Mouse (Mus musculus): ENCODE data around the gene Ankfn1. TPM values are rescaled to one million over a fixed set of nuclear protein-coding genes. Genes with fewer than 3 reads are reported as not detected.

The Ankfn1 gene
- total RNA-seq, 2 experiments from 2014 or later = not detected

DNA sequence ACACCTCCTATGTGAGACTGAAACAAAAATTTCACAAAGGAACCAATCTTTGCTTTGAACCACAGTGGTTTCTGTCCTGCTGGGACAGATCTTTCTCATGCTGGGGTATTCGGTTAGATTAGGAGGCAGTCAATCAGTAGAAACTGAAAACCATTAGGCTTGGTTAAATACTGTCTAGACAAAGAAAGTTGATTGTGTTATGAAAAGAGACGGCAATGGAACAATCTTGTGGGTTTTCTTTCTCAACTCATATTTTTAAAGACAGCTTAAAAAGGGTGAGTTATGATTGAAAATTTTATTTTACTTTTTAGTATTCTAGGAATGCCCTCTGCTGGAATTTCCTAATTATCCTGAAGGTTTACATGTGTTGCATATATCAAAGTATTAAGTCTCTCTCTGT, 191.1 kb downstream of the Ankfn1 start:
- intact Hi-C loops (cut with DNase I) = no loop called here
- no peak for DNase-seq

DNA sequence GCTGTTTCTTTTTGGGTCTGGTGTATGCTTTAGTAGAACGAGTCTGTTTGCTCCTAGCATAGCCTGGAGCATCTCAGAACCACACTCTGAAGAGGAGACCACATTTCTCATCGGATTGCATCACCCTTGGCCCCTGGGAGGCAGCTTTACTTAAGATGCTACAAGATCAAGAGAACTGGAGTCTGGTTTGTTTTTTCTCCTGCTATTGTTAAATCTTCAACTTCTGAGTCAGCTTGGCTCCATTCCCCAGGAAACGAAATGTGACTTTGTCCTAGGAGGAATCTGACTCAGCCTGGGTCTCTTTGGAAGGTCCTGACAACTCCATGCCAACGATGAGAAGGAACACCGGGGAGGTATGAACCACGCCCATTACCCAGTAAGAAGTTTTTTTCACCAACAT, 197.6 kb downstream of the Ankfn1 start:
- DNase-seq = no peak
- intact Hi-C loops (cut with DNase I) = no loop called here

DNA sequence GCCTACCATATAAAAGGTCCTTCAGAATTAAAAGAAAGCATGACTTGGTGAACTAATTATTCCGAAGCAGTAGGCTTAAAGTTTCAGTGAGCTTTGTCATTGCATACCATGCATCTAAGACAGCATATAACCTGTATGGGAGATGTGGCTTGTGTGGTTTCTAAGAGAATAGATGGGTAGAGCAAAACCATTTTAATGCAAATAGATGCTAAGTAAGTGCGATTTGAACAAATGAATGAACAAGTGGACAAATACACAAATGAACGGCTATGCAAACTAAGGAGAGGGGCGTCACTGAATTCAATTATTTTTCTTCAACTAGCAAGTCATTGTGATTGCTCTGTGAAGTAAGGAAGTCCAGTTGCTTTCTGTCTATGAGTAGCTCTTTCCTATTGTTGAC, 198.3 kb downstream of the Ankfn1 start:
- no peak for DNase-seq
- intact Hi-C loops (cut with DNase I) = no loop called here

DNA sequence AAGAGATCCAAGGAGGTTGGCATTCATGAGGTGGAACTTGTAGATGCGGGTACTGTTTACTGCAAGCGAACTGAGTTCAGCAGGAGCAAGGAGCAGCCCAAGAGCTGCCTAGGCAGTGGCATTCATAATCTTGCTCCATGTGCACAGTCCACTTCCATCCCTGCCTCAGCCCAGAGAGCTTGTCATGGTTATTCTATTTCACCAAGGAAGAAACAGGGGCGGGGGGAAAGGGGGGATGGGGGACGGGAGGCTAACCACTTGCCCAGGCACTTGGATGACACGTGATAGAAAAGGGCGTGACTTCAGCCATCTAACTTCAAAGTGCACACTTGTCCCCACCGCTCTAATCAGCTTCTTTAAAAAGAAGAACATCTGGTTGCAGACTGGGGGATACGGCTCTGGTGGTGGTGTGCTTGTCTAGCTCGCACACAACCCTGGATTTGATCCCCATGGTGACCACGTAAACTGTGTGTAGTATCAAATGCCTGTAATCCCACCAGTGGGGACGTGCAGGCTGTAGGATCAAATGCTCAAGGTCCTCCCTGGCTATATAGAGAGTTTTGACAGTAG, 203.1 kb downstream of the Ankfn1 start:
- intact Hi-C loops (cut with DNase I) = no loop called here
- DNase-seq = no peak

DNA sequence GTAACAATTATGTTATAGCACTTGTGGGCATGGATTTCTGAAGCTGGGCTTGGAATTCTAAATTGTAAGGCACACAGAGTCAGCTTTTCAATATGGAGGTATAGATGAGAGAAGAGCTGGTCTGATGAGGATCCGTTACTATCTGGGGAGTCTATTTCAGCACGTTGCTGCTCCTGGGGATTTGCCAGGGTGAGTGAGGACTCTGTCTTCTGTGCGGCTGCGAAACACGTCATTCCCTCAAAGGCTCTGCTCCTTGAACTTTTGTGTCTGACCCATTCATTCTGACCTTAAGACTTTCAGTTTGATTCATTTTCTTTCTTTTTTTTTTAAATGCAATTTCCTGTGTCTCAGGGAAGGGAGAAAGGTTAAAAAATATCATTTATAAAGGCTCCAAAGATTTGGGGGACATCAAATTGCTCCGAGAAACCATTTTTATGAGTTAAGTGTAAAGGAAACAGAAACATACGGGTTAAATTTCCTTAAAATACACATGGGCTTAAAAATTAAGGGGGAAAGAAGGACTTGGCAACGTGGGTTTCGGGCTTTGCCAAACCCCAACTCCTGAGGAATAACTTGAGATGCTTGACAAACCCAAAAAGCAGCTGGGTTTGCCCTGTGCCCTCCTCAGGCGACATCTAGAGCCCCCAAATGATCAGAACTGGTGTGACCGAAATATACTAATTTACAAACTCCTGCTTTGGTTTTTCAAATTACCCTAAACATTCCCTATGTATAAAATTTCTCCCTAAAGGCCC, 207.9 kb downstream of the Ankfn1 start:
- DNase-seq = no peak
- intact Hi-C loops (cut with DNase I) = no loop called here

DNA sequence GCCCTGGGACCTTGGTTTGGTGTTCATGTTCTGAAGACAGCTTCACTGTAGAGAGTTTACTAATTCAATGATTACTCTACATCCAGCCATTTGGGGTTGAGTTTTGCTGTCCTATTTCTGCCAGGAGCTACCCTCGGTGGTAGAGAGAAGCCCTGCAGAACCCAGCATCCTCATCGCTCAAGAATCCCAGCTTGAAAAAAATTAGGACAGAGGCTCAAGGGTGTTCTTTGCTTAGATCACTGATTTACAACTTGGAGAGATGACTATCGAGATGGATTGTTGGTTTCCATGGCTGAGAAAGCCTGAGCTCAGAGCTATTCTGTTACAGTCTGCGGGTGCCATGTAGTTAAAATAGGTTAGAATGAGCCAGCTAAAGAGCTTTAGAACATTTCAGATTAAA, 209.2 kb downstream of the Ankfn1 start:
- no peak for DNase-seq
- intact Hi-C loops (cut with DNase I) = no loop called here

DNA sequence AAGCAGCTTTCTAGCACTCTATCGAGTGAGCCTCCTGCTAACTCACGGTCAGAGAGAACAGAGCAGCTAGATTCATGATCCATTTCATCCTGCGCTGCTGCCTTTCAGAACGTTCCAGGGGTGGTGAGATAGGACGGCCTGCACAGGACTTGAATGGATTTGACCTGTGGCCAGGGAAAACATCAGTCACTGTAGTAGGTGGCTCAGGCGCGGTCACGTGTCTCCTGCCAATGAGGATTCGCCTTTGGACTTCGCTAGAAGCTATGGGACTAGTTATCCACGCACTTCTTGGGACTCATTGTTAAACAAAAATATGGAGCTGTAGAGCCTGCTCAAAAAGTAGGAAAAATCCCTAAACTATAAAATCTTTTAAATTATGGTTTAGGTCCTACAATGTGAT, 226.0 kb downstream of the Ankfn1 start:
- DNase-seq = no peak
- intact Hi-C loops (cut with DNase I) = no loop called here

DNA sequence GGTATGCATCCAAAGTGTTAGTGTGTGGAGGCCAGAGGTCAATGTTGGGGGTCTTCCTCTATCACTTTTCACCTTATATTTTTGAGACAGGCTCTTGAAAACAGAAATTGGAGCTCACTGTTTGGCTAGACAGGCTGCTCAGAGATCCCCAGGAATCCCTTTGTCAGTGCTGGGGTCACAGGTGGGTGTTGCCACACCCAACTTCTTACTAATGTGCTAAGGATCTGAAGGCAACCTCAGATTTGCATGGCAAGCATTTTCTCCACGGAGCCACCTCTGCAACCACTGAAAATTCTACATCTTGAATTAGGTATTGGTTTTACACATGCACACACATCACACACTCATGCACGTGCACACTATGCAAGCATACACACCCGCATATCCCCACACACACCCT, 226.5 kb downstream of the Ankfn1 start:
- DNase-seq = no peak
- intact Hi-C loops (cut with DNase I) = no loop called here

DNA sequence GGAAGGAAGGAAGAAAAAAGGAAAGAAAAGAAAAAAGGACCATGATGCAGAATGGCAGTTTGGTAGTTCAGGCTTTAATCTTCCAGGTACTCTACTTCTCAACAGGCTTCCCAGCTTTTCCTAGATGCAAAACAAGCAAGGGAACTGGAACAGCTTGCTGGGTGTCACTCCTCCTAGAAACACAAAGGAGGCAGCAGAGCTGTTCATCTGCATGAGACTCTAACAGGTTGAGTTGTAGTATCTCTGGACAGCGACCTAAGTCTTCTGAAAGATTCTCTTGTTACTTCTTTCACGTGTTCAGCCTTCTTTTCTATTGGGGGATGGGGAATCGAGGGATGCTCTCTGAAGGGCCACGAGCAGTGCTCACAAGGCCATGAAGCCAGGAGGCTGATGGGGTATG, 228.7 kb downstream of the Ankfn1 start:
- intact Hi-C loops (cut with DNase I) = loop anchor here (10.0 kb wide), 1 partner anchor 376 kb away; no protein-coding TSS in a partner anchor
- DNase-seq = no peak

DNA sequence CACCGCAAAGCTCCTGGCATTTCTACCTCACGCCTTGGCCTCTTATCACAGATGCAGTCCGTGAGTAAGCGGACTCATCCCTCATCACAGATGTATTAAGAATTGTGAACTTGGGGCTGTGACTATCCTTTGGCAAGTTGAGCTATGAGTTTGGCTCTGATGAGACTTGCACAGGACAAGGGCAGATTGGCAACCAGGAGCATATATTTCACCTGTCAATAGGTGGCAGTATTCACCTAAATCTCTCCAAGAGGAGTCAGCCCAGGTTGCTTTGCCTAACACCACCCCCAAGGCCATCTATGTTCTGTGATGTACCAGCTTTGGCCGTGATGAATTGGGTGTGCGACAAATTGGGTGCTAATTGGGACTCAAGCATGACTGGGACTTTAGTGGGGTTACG, 231.3 kb downstream of the Ankfn1 start:
- intact Hi-C loops (cut with DNase I) = loop anchor here (10.0 kb wide), 1 partner anchor 379 kb away; no protein-coding TSS in a partner anchor
- DNase-seq = peak; percentile 28 to 47

DNA sequence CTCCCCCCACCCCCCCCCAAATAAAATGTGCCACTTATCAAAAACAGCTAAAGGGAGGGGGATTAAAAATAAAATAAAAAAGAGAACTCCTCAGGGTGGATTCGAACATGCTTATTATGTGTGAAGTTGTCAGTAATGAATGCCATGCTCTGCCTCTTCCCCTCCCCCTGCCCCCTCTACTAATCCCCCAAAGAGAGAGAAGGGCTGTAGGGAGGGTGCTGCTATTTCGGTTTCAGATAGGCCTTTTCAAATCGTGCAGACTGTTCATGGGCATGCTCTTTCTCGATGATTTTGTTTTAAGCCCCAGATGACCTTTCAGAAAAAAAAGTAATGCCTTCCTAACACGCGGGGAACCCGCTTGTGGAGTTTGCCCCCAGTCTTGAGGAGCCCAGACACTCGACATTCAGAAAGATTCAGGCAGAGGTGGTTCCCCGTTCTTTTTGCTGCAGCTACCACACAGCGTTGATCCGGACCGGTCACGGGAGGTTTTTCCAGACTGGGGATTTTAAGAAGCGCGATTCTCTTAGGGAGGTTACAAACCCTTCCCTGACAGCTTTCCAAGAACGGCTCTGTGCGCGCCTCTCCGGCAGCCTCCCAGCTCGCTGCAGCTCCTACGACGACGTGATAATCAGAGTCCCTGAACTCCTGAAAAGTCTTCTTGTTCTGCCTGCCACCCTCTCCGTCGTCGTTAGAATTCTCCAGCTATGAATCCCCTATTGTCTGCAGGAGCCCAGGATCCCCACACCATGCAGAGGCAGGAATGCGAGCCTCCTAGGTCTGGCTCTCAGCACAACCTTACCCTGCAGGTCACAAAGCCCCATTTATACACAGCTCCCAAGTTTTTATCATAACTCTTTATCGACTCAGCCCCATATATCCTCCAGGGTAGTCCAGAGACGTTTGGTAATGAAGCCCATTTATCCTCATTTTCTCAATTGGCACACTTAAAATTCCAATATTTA, 232.3 kb downstream of the Ankfn1 start:
- intact Hi-C loops (cut with DNase I) = loop anchor here (1.0 to 10.0 kb wide), 2 partner anchors 176 to 380 kb away; no protein-coding TSS in a partner anchor
- DNase-seq = peak; percentile 3 to 8

DNA sequence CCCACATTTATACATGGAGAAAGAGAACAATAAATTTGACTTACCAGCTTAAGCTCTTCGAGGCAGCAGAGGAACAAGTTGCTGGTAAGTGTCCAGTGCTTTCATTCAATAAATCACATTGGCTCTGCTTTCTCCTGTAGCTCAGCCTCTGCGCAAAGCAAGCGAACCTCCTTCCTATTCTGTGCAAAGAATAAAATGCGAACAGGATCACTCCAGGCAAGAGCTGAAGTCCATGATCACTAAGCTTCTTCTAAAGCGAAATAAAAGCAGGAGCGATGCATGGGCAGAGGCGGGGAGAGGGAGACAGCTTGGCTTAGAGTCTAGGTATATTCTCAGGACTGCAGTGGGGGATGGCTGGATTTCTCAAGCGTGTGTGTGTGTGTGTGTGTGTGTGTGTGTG, 239.1 kb downstream of the Ankfn1 start:
- intact Hi-C loops (cut with DNase I) = no loop called here
- DNase-seq = no peak

DNA sequence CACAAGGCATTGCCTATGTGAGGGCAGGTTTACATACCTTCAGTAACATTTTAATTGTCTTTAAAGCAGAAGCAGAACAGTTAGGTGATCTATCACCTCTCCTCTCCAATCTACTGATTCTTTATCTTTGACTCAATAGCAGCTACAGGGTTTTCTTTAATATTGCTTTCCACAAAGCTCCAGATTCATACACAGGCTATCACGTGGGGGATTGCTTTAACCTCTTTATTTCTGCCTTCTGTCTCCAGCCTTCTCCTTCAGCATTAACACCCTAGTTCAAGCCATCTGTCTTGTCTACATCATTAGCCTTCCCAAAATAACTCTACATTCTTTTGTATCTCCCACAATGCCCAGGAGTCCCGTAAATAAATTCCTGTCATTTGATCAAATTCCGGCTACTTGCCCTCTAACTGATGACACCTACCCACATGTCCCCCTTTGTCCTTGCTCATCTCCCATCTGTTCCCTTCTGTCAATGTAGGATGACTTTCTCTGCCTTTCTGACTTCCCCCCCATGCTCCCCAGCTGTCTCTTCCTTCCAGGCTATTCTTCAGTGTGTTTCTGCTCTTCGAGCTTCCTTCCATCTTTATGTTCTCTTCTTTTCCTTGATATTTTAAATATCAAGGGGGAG, 249.5 kb downstream of the Ankfn1 start:
- intact Hi-C loops (cut with DNase I) = no loop called here
- DNase-seq = no peak

DNA sequence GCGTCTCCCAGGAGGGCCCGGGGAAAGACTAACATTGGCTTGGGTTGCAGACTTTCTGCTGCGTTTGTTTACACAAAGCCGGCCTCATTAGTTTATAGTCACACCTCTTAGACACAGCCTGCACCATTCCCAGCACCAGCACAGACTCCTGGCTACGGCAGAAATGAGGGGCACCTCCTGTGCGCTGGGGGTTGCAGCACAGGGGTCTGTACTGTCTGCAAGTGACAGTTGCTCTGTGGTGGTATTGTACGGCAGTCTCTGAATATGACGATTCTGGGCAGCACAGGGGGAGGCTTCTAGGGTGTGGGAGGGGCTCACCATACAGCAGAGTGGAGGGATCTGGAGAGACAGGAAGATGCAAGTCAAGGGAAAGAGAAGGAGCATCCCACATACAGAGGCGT, 262.0 kb downstream of the Ankfn1 start:
- DNase-seq = no peak
- intact Hi-C loops (cut with DNase I) = no loop called here

DNA sequence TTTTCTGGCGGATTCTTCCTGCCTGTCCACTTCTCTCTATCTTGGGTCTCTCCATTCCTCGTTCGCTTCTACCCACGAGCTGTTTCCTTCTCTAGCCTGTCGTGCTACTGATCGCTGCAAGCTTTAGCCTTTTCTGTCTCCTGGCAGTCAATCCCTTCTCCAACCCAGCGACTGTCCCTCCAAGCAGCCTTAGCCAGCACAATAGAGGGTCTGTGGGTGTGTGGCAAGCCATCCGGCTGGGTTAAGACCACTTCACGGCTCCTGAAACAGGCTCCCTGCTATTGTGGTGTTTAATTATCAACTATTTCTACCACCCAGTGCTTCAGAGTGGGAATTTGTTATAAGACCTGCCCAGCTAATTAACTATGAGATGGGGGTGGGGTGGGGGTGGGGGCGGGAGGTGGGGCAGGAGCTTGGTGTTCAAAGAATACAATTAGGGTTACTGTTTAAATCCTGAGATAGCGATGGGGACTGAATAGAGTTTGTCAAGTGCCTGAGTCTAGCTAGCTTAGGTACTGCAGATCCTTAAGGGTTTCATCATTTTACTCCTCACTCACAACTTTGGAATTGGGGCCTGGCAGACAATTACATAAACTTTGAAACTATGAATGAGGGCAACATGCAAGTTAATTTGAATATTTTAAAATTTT, 268.7 kb downstream of the Ankfn1 start:
- DNase-seq = no peak
- intact Hi-C loops (cut with DNase I) = no loop called here

DNA sequence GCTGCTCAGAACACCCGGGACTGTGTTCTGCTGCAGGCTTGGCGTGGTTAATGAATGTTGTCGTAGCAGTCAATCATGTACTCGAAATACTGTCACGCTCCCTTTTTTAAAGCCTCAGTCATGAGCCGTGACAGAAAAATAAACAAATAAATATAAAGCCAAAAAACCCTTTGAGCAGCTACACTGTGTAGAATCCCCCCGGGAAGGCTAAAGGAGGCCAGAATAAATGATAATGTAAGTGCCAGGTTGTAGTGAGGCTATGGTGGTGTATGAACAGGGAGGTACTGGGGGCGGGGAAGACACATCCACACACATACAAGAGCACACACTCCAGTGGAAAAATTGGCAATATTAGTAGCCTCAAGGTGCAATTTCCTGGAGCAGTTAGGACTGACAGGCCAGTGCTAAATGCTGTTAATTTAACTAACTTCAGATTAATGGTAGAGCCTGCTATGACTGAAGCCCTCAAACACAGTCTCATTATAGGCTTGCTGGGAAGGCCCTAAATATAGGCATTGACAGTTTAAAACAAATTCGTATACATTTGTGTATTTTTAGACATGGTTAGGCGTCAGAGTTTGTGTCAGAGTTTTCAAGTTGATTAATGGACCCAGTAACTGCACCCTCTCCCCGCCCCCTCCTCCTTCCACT, 270.7 kb downstream of the Ankfn1 start:
- no peak for DNase-seq
- intact Hi-C loops (cut with DNase I) = no loop called here

DNA sequence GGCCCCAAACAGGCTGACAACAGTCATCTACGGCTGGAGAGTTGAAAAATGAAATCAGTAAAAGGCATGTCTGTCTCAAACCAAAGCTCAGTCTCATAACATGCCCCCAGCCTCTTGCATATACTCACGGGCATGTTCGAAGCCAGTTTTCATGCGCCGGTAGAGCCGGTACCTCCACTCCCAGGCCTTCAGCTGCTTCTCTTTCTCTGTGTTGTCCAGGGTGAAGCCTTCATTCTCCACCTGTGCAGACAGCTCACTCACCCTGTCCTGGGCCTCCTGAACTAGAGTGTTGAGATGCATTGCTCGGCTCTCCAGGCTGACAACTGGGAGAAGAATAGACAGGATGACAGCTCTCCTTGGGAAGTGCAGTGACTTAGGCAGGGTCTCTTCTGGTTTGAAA, 272.4 kb downstream of the Ankfn1 start:
- intact Hi-C loops (cut with DNase I) = no loop called here

DNA sequence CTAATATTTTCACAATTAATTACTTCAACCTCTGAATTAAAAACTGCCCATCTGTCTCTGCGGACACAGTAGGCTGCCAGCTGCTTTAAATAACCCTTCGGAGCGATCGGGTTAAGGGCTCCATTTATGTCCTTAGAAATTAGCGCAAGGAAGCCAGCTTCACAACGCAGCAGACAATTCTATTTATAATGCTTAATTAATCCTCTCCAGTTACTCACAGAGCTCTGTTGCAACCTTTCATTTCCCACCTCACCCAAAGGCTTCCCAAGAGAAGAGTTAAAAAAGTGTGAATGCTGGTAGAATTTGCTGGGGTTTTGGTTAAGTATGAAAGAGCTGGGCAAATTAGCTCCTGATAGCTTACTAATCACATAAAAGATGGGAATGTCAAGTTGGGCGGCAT, 275.7 kb downstream of the Ankfn1 start:
- intact Hi-C loops (cut with DNase I) = no loop called here

More for the DNA sequence above, 272.4 kb downstream of the Ankfn1 start:
- DNase-seq = no peak

DNA sequence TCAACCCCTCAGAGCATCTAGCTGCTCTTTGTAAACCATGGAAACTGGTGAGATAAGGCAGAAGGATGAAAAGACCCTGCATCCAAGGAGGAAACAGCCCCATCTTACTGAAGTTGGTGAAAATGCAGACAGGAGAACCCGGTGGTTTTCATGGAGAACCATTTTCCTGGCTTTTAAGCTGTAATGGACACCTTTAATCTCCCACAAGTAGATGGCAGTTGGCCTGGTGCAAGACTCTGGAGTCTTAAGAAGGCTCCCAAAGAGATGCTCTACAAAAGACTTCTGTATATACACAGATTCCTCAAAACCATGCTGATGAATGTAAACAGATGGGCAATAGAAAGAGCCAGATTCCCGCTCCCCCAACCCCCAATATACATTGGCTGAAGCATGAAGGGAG, 276.5 kb downstream of the Ankfn1 start:
- intact Hi-C loops (cut with DNase I) = no loop called here
- DNase-seq = no peak

More for the DNA sequence above, 275.7 kb downstream of the Ankfn1 start:
- no peak for DNase-seq

DNA sequence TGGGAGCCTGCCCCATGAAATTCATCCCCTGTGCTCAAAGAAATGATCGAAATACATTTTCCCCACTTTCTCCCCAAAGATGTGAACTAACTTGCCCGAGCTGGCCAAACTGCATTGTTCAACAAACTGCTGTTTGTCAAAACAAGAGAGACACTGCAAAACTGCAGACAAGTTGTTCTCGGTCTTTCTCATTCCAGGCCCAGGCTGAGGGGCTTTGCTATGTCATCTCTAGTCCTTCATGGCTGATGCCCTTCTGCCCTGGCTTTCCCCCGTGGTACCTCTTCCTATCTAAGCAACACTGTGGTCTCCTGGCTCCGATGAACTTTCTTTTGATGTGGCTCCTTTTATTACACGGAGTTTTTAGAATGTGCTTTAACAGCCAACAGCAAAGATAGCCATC, 296.4 kb downstream of the Ankfn1 start:
- intact Hi-C loops (cut with DNase I) = no loop called here
- no peak for DNase-seq

All from heart, postnatal 10 days (tissue).